Mouse (Mus musculus) forebrain, embryonic 10.5 days (tissue): ENCODE results near the gene Gpr45. TPM values are rescaled to one million over a fixed set of nuclear protein-coding genes. Genes with fewer than 3 reads are reported as not detected.

Source experiments
- DNase-seq: peaks from one replicate; pipeline ENCODE4 v3.0.0-alpha.2; 2017; ENCODE audit warnings: low spot score; ENCODE audit errors: extremely low spot score
- H3K27ac ChIP-seq: fragments of 300-500 bp; sonication (generic); 2 replicates; pipeline ENCODE4 v1.5.1; 2016; ENCODE audit warnings: mild to moderate bottlenecking
- H3K27me3 ChIP-seq: fragments of 300-500 bp; sonication (generic); 2 replicates; pipeline ENCODE4 v1.6.1; 2016; ENCODE audit warnings: mild to moderate bottlenecking; ENCODE audit not compliant: poor library complexity, severe bottlenecking
- H3K36me3 ChIP-seq: fragments of 300-500 bp; sonication (generic); replicated peaks from 2 replicates; pipeline ENCODE4 v1.6.1; 2016; ENCODE audit warnings: mild to moderate bottlenecking, moderate library complexity
- H3K4me1 ChIP-seq: fragments of 300-500 bp; sonication (generic); 2 replicates; pipeline ENCODE4 v1.6.1; 2016
- H3K4me3 ChIP-seq: fragments of 300-500 bp; sonication (generic); 2 replicates; pipeline ENCODE4 v1.5.1; 2016; ENCODE audit warnings: mild to moderate bottlenecking, moderate library complexity
- H3K9me3 ChIP-seq: fragments of 300-500 bp; sonication (generic); 2 replicates; pipeline ENCODE4 v1.6.1; 2016; ENCODE audit warnings: mild to moderate bottlenecking, moderate library complexity
- WGBS: fragments of 180-500 bp; shearing (Covaris S2); methylation state at CpG from one replicate; pipeline ENCODE4 v1.1.7; 2016; 5-methylcytosine and 5-hydroxymethylcytosine counted together
- microRNA-seq: library from miRNA; unstranded; fragments of <30 nt; microRNA quantifications from one replicate; pipeline ENCODE4, GENCODE M21; 2017
- polyA plus RNA-seq: library from polyadenylated mRNA; unstranded; fragments of >200 nt; fragmentation: Nextera tagmentation; extraction: Ambion mirVana; gene quantifications from 2 replicates; pipeline ENCODE4 v1.2.1, GENCODE M21; 2016

The Gpr45 gene
- polyA plus RNA-seq, 1 experiment from 2014 or later: 13.5 TPM

GRCm38 (mm10) chr1:43065615-43066310 lies 113.1 kb downstream of the Gpr45 start:
- H3K27me3 ChIP-seq: no peaks in the 10 kb centered on the region
- DNase-seq: peak; percentile 66
- WGBS: 52% methylated on average over 9 of the region's 9 CpGs
- peaks cover 74% of the 10 kb centered on the region for H3K36me3 ChIP-seq
- no peak overlapping the region for H3K27ac ChIP-seq
- H3K4me3 ChIP-seq: no peak overlapping the region
- no peaks in the 10 kb centered on the region for H3K4me1 ChIP-seq
- H3K9me3 ChIP-seq: no peaks in the 10 kb centered on the region

- no peaks in the 10 kb centered on the region for H3K9me3 ChIP-seq
- H3K27ac ChIP-seq: no peak overlapping the region
- no peaks in the 10 kb centered on the region for H3K4me1 ChIP-seq
- H3K27me3 ChIP-seq: no peaks in the 10 kb centered on the region
- H3K36me3 ChIP-seq: peaks cover 74% of the 10 kb centered on the region
- WGBS: 91% methylated on average over 8 of the region's 8 CpGs
- H3K4me3 ChIP-seq: no peak overlapping the region
- DNase-seq: no peak
Measured at GRCm38 (mm10) chr1:43066573-43066972, 113.9 kb downstream of the Gpr45 start.

GRCm38 (mm10) chr1:43067551-43067950 lies 114.9 kb downstream of the Gpr45 start:
- peaks cover 64% of the 10 kb centered on the region for H3K36me3 ChIP-seq
- DNase-seq: no peak
- H3K27ac ChIP-seq: no peak overlapping the region
- H3K27me3 ChIP-seq: no peaks in the 10 kb centered on the region
- WGBS: 83% methylated on average over 7 of the region's 7 CpGs
- H3K9me3 ChIP-seq: no peaks in the 10 kb centered on the region
- no peak overlapping the region for H3K4me3 ChIP-seq
- H3K4me1 ChIP-seq: no peaks in the 10 kb centered on the region

GRCm38 (mm10) chr1:43070726-43071125 lies 118.1 kb downstream of the Gpr45 start:
- Histone ChIP-seq H3K27me3 (no peaks in the 10 kb centered on the region), H3K4me3 (no peak overlapping the region), H3K9me3 (no peaks in the 10 kb centered on the region), H3K27ac (no peak overlapping the region), H3K36me3 (peaks cover 59% of the 10 kb centered on the region), H3K4me1 (no peaks in the 10 kb centered on the region)
- 91% methylated on average over 5 of the region's 5 CpGs for WGBS
- no peak for DNase-seq

GRCm38 (mm10) chr1:43072028-43072427 lies 119.4 kb downstream of the Gpr45 start:
- 94% methylated on average over 8 of the region's 8 CpGs for WGBS
- H3K36me3 ChIP-seq: peaks cover 55% of the 10 kb centered on the region
- no peak for DNase-seq

GRCm38 (mm10) chr1:43072561-43072960 lies 119.9 kb downstream of the Gpr45 start:
- no peaks in the 10 kb centered on the region for H3K9me3 ChIP-seq
- H3K27me3 ChIP-seq: no peaks in the 10 kb centered on the region
- no peak overlapping the region for H3K27ac ChIP-seq
- H3K36me3 ChIP-seq: peaks cover 51% of the 10 kb centered on the region
- H3K4me3 ChIP-seq: no peak overlapping the region
- H3K4me1 ChIP-seq: no peaks in the 10 kb centered on the region
- WGBS: 79% methylated on average over 1 of the region's 1 CpGs
- DNase-seq: no peak

More at GRCm38 (mm10) chr1:43072028-43072427, 119.4 kb downstream of the Gpr45 start:
- no peaks in the 10 kb centered on the region for H3K27me3 ChIP-seq
- H3K4me3 ChIP-seq: no peak overlapping the region
- H3K4me1 ChIP-seq: no peaks in the 10 kb centered on the region
- H3K27ac ChIP-seq: no peak overlapping the region
- no peaks in the 10 kb centered on the region for H3K9me3 ChIP-seq

- WGBS: 89% methylated on average over 2 of the region's 2 CpGs
- H3K4me1 ChIP-seq: no peaks in the 10 kb centered on the region
Measured at GRCm38 (mm10) chr1:43074791-43075190, 122.1 kb downstream of the Gpr45 start.

GRCm38 (mm10) chr1:43078124-43078523 lies 125.5 kb downstream of the Gpr45 start:
- Histone ChIP-seq H3K4me3 (no peak overlapping the region), H3K27me3 (no peaks in the 10 kb centered on the region), H3K4me1 (no peaks in the 10 kb centered on the region), H3K9me3 (no peaks in the 10 kb centered on the region), H3K36me3 (peaks cover 25% of the 10 kb centered on the region), H3K27ac (no peak overlapping the region)
- WGBS: 84% methylated on average over 2 of the region's 2 CpGs
- DNase-seq: no peak

More at GRCm38 (mm10) chr1:43074791-43075190, 122.1 kb downstream of the Gpr45 start:
- no peak for DNase-seq
- peaks cover 40% of the 10 kb centered on the region for H3K36me3 ChIP-seq
- no peaks in the 10 kb centered on the region for H3K9me3 ChIP-seq
- no peak overlapping the region for H3K27ac ChIP-seq
- no peaks in the 10 kb centered on the region for H3K27me3 ChIP-seq
- no peak overlapping the region for H3K4me3 ChIP-seq

GRCm38 (mm10) chr1:43082946-43083345 lies 130.3 kb downstream of the Gpr45 start:
- Histone ChIP-seq H3K9me3 (no peaks in the 10 kb centered on the region; the same call in 1 of the 2 replicates), H3K27me3 (no peaks in the 10 kb centered on the region), H3K27ac (no peak overlapping the region), H3K4me3 (no peak overlapping the region), H3K36me3 (peaks cover 16% of the 10 kb centered on the region), H3K4me1 (no peaks in the 10 kb centered on the region)
- 90% methylated on average over 5 of the region's 5 CpGs for WGBS
- DNase-seq: no peak

Small RNAs within 50 kb of the gene (microRNA-seq; reads per million reads assigned to microRNA genes)
- not detected for gene Gm24001

Other genes with a start within 250 kb of the Gpr45 start
- gene Mrps9, start 101.6 kb upstream of the Gpr45 start, polyA plus RNA-seq: 60.2 and 63.6 TPM in 2 replicates
- gene Tgfbrap1, start 145.8 kb downstream of the Gpr45 start, polyA plus RNA-seq: 13.2 and 13.6 TPM in 2 replicates
- gene AI597479, start 145.8 kb downstream of the Gpr45 start, polyA plus RNA-seq: 40.5 and 44.1 TPM in 2 replicates
- gene Fhl2, start 244.1 kb downstream of the Gpr45 start, polyA plus RNA-seq: 4.6 and 4.7 TPM in 2 replicates